Mouse (Mus musculus): ENCODE data around the gene Pacsin2. TPM values are rescaled to one million over a fixed set of nuclear protein-coding genes. Genes with fewer than 3 reads are reported as not detected.
A peak's percentile ranks its signal among the peaks of the same experiment; 100 is the strongest.
"Not testable (repeated sequence)": the region's sequence is repeated elsewhere in the genome, so short reads cannot be mapped to it uniquely, and the experiment has no call there.

The Pacsin2 gene
- polyA plus RNA-seq, 2 experiments from 2014 or later: 18.3 to 26.6 TPM

- ATAC-seq: no peak
Measured at GRCm38 (mm10) chr15:83422299-83422981, 42.0 kb downstream of the Pacsin2 start.

- ATAC-seq: no peak
Measured at GRCm38 (mm10) chr15:83419562-83419961, 44.8 kb downstream of the Pacsin2 start.

GRCm38 (mm10) chr15:83418685-83419084 lies 45.7 kb downstream of the Pacsin2 start:
- ATAC-seq: no peak

GRCm38 (mm10) chr15:83417916-83418315 lies 46.5 kb downstream of the Pacsin2 start:
- ATAC-seq: no peak

GRCm38 (mm10) chr15:83417407-83417806 lies 47.0 kb downstream of the Pacsin2 start:
- no peak for ATAC-seq

GRCm38 (mm10) chr15:83415391-83415790 lies 49.0 kb downstream of the Pacsin2 start:
- ATAC-seq: no peak

GRCm38 (mm10) chr15:83411616-83412015 lies 52.8 kb downstream of the Pacsin2 start:
- ATAC-seq: no peak

GRCm38 (mm10) chr15:83410735-83411134 lies 53.7 kb downstream of the Pacsin2 start:
- ATAC-seq: no peak

GRCm38 (mm10) chr15:83410270-83410669 lies 54.1 kb downstream of the Pacsin2 start:
- ATAC-seq: no peak

GRCm38 (mm10) chr15:83408692-83409442 lies 55.5 kb downstream of the Pacsin2 start:
- ATAC-seq: no peak

- ATAC-seq: no peak
Measured at GRCm38 (mm10) chr15:83408216-83408615, 56.2 kb downstream of the Pacsin2 start.

- no peak for ATAC-seq
Measured at GRCm38 (mm10) chr15:83407502-83407901, 56.9 kb downstream of the Pacsin2 start.

GRCm38 (mm10) chr15:83405866-83406265 lies 58.5 kb downstream of the Pacsin2 start:
- peak; percentile 86 for ATAC-seq

GRCm38 (mm10) chr15:83404008-83404407 lies 60.4 kb downstream of the Pacsin2 start:
- no peak for ATAC-seq

- ATAC-seq: no peak
Measured at GRCm38 (mm10) chr15:83403016-83403415, 61.4 kb downstream of the Pacsin2 start.

- ATAC-seq: no peak
Measured at GRCm38 (mm10) chr15:83392722-83393121, 71.7 kb downstream of the Pacsin2 start.

- no peak for ATAC-seq
Measured at GRCm38 (mm10) chr15:83387911-83388310, 76.5 kb downstream of the Pacsin2 start.

GRCm38 (mm10) chr15:83383633-83384032 lies 80.8 kb downstream of the Pacsin2 start:
- ATAC-seq: no peak

GRCm38 (mm10) chr15:83383136-83383535 lies 81.3 kb downstream of the Pacsin2 start:
- no peak for ATAC-seq

- no peak for ATAC-seq
Measured at GRCm38 (mm10) chr15:83382467-83382866, 81.9 kb downstream of the Pacsin2 start.

- ATAC-seq: no peak
Measured at GRCm38 (mm10) chr15:83377153-83377552, 87.3 kb downstream of the Pacsin2 start.

GRCm38 (mm10) chr15:83375136-83375535 lies 89.3 kb downstream of the Pacsin2 start:
- ATAC-seq: no peak

GRCm38 (mm10) chr15:83374076-83374475 lies 90.3 kb downstream of the Pacsin2 start:
- no peak for ATAC-seq

- ATAC-seq: not testable (repeated sequence)
Measured at GRCm38 (mm10) chr15:83368702-83369101, 95.7 kb downstream of the Pacsin2 start.
